Mouse (Mus musculus) neural tube, embryonic 11.5 days (tissue): Measurements from ENCODE around the gene Ube2g1. TPM values are rescaled to one million over a fixed set of nuclear protein-coding genes. Genes with fewer than 3 reads are reported as not detected.
A peak's percentile ranks its signal among the peaks of the same experiment; 100 is the strongest.
"Not testable (repeated sequence)": the region's sequence is repeated elsewhere in the genome, so short reads cannot be mapped to it uniquely, and the experiment has no call there.

Experiments
- ATAC-seq: fragments of 200-750 bp; cut with Nextera tagmentation; 2 replicates; pipeline ENCODE4 v1.8.0; 2017; ENCODE audit warnings: moderate number of reproducible peaks, mild to moderate bottlenecking, moderate TSS enrichment, moderate library complexity; ENCODE audit not compliant: insufficient read depth, low FRiP score, low TSS enrichment
- DNase-seq: peaks from one replicate; pipeline ENCODE4 v3.0.0-alpha.2; 2015; ENCODE audit warnings: low spot score
- H3K27ac ChIP-seq: fragments of 300-500 bp; sonication (generic); 2 replicates; pipeline ENCODE4 v1.5.1; 2014; ENCODE audit warnings: low read depth, mild to moderate bottlenecking, low read length
- H3K27me3 ChIP-seq: fragments of 300-500 bp; sonication (generic); 2 replicates; pipeline ENCODE4 v1.6.1; 2014; ENCODE audit warnings: mild to moderate bottlenecking, low read length, mixed read lengths; ENCODE audit not compliant: control insufficient read depth, insufficient read depth
- H3K36me3 ChIP-seq: fragments of 300-500 bp; sonication (generic); 2 replicates; pipeline ENCODE4 v1.6.1; 2014; ENCODE audit warnings: mild to moderate bottlenecking, low read length, moderate library complexity, mixed read lengths; ENCODE audit not compliant: control insufficient read depth, insufficient read depth
- H3K4me1 ChIP-seq: fragments of 300-500 bp; sonication (generic); 2 replicates; pipeline ENCODE4 v1.6.1; 2014; ENCODE audit warnings: low read length, mixed read lengths; ENCODE audit not compliant: control insufficient read depth, insufficient read depth
- H3K4me2 ChIP-seq: fragments of 300-500 bp; sonication (generic); 2 replicates; pipeline ENCODE4 v1.6.1; 2014; ENCODE audit warnings: low read depth, mild to moderate bottlenecking, moderate library complexity
- H3K4me3 ChIP-seq: fragments of 300-500 bp; sonication (generic); 2 replicates; pipeline ENCODE4 v1.5.1; 2014; ENCODE audit warnings: low read depth, low read length
- H3K9ac ChIP-seq: fragments of 300-500 bp; sonication (generic); 2 replicates; pipeline ENCODE4 v1.6.1; 2014; ENCODE audit warnings: mild to moderate bottlenecking, low read length
- H3K9me3 ChIP-seq: fragments of 300-500 bp; sonication (generic); 2 replicates; pipeline ENCODE4 v1.6.1; 2016; ENCODE audit warnings: low read length; ENCODE audit not compliant: control insufficient read depth
- WGBS: fragments of 180-500 bp; shearing (Covaris S2); extraction: QIAGEN DNeasy Blood & Tissue Kit; methylation state at CpG from one replicate; pipeline ENCODE4 v1.1.7; 2014; 5-methylcytosine and 5-hydroxymethylcytosine counted together
- polyA plus RNA-seq: library from polyadenylated mRNA; unstranded; fragments of >200 nt; fragmentation: Nextera tagmentation; extraction: Ambion mirVana; gene quantifications from 2 replicates; pipeline ENCODE4 v1.2.1, GENCODE M21; 2014

Gene Ube2g1
- polyA plus RNA-seq, 1 experiment from 2014 or later, result 119 TPM

GRCm38 (mm10) chr11:72689551-72690510 is 82.7 kb downstream of the Ube2g1 start, which contains the start of gene Ankfy1:
Ankfy1 (plus strand) TSS chr11:72690006.
- H3K36me3 ChIP-seq, result no peaks in the 10 kb centered on the region
- peak; percentile 98 for DNase-seq
- under 1% methylated on average over 56 of the region's 56 CpGs for WGBS

GRCm38 (mm10) chr11:72692353-72692752 is 85.3 kb downstream of the Ube2g1 start:
- WGBS, result 92% methylated on average over 4 of the region's 4 CpGs

More at GRCm38 (mm10) chr11:72689551-72690510, 82.7 kb downstream of the Ube2g1 start, which contains the start of gene Ankfy1:
- H3K9me3 ChIP-seq, result no peaks in the 10 kb centered on the region
- peak; percentile 96 for ATAC-seq
- peak within 1 kb of the TSS; percentile 76; the same call in 1 of the 2 replicates for H3K27ac ChIP-seq
- no peaks in the 10 kb centered on the region for H3K27me3 ChIP-seq
- peak within 1 kb of the TSS; percentile 83 for H3K4me3 ChIP-seq
- H3K9ac ChIP-seq, result peak within 1 kb of the TSS; percentile 91
- peak within 1 kb of the TSS; percentile 78 for H3K4me2 ChIP-seq
- H3K4me1 ChIP-seq, result peaks cover 4% of the 10 kb centered on the region; the same call in 1 of the 2 replicates

DNA sequence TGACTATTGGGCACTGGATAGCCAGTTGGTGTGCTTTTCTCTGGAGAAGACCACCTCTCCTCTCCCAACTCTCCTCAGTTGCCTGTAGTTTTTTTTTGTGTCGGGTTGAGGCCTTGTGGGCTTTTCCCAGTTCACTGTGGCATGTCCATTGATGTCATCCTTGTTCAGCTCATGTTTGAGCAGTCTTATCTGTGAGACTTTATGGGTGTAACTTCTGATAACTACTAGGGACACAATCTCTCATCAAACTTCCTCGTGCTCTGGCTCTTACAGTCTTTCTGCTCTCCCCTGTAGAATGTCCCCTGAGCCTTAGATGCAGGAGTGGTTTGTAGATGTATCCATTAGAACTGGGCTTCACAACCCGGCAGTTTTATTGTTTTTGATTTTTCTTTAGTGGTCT is 87.9 kb downstream of the Ube2g1 start:
- no peak overlapping the region for H3K27ac ChIP-seq
- H3K4me1 ChIP-seq, result peaks cover 4% of the 10 kb centered on the region; the same call in 1 of the 2 replicates
- DNase-seq (no peak), ATAC-seq (no peak)
- no peak overlapping the region for H3K4me3 ChIP-seq
- no peak overlapping the region for H3K4me2 ChIP-seq
- no peaks in the 10 kb centered on the region for H3K9me3 ChIP-seq
- WGBS, result 86% methylated on average over 3 of the region's 3 CpGs
- no peaks in the 10 kb centered on the region for H3K27me3 ChIP-seq
- no peaks in the 10 kb centered on the region for H3K36me3 ChIP-seq
- no peak overlapping the region for H3K9ac ChIP-seq

More at GRCm38 (mm10) chr11:72692353-72692752, 85.3 kb downstream of the Ube2g1 start:
- H3K27ac ChIP-seq, result no peak overlapping the region
- H3K4me2 ChIP-seq, result no peak overlapping the region
- H3K4me3 ChIP-seq, result no peak overlapping the region
- ATAC-seq, result no peak
- DNase-seq, result no peak
- no peaks in the 10 kb centered on the region for H3K27me3 ChIP-seq
- H3K36me3 ChIP-seq, result no peaks in the 10 kb centered on the region
- peaks cover 4% of the 10 kb centered on the region; the same call in 1 of the 2 replicates for H3K4me1 ChIP-seq
- no peak overlapping the region for H3K9ac ChIP-seq
- H3K9me3 ChIP-seq, result no peaks in the 10 kb centered on the region

DNA sequence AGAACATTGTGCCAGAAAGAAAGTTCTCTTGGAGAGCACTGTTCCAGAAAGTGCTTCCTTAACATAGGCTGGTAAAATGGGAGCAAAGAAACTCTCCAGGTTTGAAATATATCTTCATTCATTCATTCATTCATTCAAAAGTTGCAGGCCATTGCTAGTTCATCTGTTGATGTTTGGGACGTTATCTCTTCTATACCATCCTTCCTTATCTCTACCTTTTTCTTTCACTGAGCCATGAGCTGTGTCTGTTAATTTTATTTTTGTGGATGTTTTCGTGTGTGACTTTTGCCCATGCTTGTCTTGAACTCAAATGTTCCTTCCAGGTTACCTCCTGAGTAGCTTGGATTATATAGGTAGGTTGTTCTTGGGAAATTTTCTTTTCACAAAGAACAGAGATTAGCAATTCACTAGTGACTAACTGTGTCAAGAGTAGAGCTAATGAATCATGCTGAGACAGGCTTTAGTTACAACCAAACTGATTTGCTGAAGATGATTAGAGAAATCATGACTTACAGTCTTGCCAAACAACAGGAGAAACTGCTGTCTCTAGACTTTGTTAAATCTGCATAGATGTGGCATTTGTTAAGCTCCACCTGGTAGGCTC is 89.4 kb downstream of the Ube2g1 start:
- no peak overlapping the region for H3K4me3 ChIP-seq
- no peak overlapping the region for H3K9ac ChIP-seq
- H3K4me2 ChIP-seq, result no peak overlapping the region
- WGBS, result 95% methylated on average over 2 of the region's 2 CpGs
- DNase-seq (no peak), ATAC-seq (no peak)
- H3K36me3 ChIP-seq, result no peaks in the 10 kb centered on the region
- no peak overlapping the region for H3K27ac ChIP-seq
- no peaks in the 10 kb centered on the region for H3K9me3 ChIP-seq
- H3K27me3 ChIP-seq, result no peaks in the 10 kb centered on the region
- no peaks in the 10 kb centered on the region for H3K4me1 ChIP-seq

- Histone ChIP-seq H3K36me3 (no peaks in the 10 kb centered on the region), H3K4me1 (no peaks in the 10 kb centered on the region), H3K9ac (no peak overlapping the region), H3K4me2 (no peak overlapping the region), H3K27ac (no peak overlapping the region), H3K27me3 (no peaks in the 10 kb centered on the region), H3K9me3 (no peaks in the 10 kb centered on the region), H3K4me3 (no peak overlapping the region)
- ATAC-seq, result no peak
- no peak for DNase-seq
Observed at GRCm38 (mm10) chr11:72697323-72697722, 90.2 kb downstream of the Ube2g1 start.

- WGBS, result 93% methylated on average over 2 of the region's 2 CpGs
- H3K27ac ChIP-seq, H3K9me3 ChIP-seq, DNase-seq, H3K9ac ChIP-seq, H3K4me2 ChIP-seq, H3K4me1 ChIP-seq, H3K27me3 ChIP-seq, ATAC-seq, H3K36me3 ChIP-seq, H3K4me3 ChIP-seq: not testable (repeated sequence)
Observed at GRCm38 (mm10) chr11:72705111-72705510, 98.0 kb downstream of the Ube2g1 start.

DNA sequence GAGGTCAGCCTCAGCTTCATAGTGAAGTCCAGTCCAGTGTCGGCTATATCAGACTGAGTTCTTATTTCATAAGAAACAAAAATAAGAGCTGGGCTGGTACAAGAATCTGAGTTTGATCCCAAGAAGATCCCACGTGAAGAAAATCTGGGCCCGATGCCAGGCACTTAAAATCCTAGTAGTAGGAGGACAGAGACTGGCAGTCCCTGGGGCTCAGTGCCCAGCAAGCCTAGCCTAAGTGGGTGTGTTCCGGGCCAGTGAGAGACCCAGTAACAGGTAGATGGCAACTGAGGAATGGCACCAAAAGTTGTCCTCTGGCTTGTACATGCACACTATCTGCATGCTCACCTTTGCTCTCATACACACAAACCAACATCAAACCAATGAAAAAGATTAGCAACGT is 105.6 kb downstream of the Ube2g1 start:
- Histone ChIP-seq H3K27me3 (no peaks in the 10 kb centered on the region), H3K4me1 (no peaks in the 10 kb centered on the region), H3K36me3 (peaks cover 3% of the 10 kb centered on the region; the same call in 1 of the 2 replicates), H3K9me3 (no peaks in the 10 kb centered on the region), H3K9ac (no peak overlapping the region), H3K4me3 (no peak overlapping the region), H3K27ac (no peak overlapping the region), H3K4me2 (no peak overlapping the region)
- WGBS, result 94% methylated on average over 5 of the region's 5 CpGs
- ATAC-seq (no peak), DNase-seq (no peak)

GRCm38 (mm10) chr11:72718161-72718560 is 111.1 kb downstream of the Ube2g1 start:
- H3K9ac ChIP-seq, result no peak overlapping the region
- no peak for DNase-seq

More at GRCm38 (mm10) chr11:72718161-72718560, 111.1 kb downstream of the Ube2g1 start:
- Histone ChIP-seq H3K4me1 (no peaks in the 10 kb centered on the region), H3K9me3 (no peaks in the 10 kb centered on the region), H3K4me2 (no peak overlapping the region), H3K27ac (no peak overlapping the region), H3K4me3 (no peak overlapping the region), H3K27me3 (no peaks in the 10 kb centered on the region), H3K36me3 (no peaks in the 10 kb centered on the region)
- 88% methylated on average over 3 of the region's 3 CpGs for WGBS
- no peak for ATAC-seq
